Mouse (Mus musculus) lung, postnatal 0 days (tissue): Measurements from ENCODE around the gene Mien1.

Source experiments
- CTCF ChIP-seq: IDR thresholded peaks from 2 replicates; pipeline ENCODE4 v1.5.1; 2016; ENCODE audit warnings: antibody characterized with exemption, mild to moderate bottlenecking
- EP300 ChIP-seq: IDR thresholded peaks from 2 replicates; pipeline ENCODE4 v1.6.1; 2016; ENCODE audit warnings: antibody characterized with exemption, mild to moderate bottlenecking, control low read depth

GRCm38 (mm10) chr11:98412797-98413301 is 25.9 kb downstream of the Mien1 start:
- TF ChIP-seq CTCF (no peak), EP300 (no peak)
